Mouse (Mus musculus) layer of hippocampus, adult 11-12 months (tissue): Measurements from ENCODE around the gene Acbd3.

Experiments
- DNase-seq: peaks from one replicate; pipeline ENCODE4 v3.0.0; 2022; ENCODE audit warnings: low spot score

Acbd3 gene

GRCm38 (mm10) chr1:180762180-180762579, 36.3 kb downstream of the Acbd3 start:
- no peak for DNase-seq

- no peak for DNase-seq
Observed at GRCm38 (mm10) chr1:180762679-180763078, 36.8 kb downstream of the Acbd3 start.

GRCm38 (mm10) chr1:180763307-180763706, 37.5 kb downstream of the Acbd3 start:
- no peak for DNase-seq

GRCm38 (mm10) chr1:180763828-180764227, 38.0 kb downstream of the Acbd3 start:
- DNase-seq, result peak; percentile 88

GRCm38 (mm10) chr1:180765393-180765792, 39.5 kb downstream of the Acbd3 start:
- no peak for DNase-seq

- DNase-seq, result no peak
Observed at GRCm38 (mm10) chr1:180766557-180766956, 40.7 kb downstream of the Acbd3 start.

- DNase-seq, result no peak
Observed at GRCm38 (mm10) chr1:180767541-180768333, 41.9 kb downstream of the Acbd3 start.

- peak; percentile 71 for DNase-seq
Observed at GRCm38 (mm10) chr1:180768334-180769168, 42.7 kb downstream of the Acbd3 start.

- no peak for DNase-seq
Observed at GRCm38 (mm10) chr1:180771306-180771705, 45.5 kb downstream of the Acbd3 start.

GRCm38 (mm10) chr1:180771722-180772121, 45.9 kb downstream of the Acbd3 start:
- no peak for DNase-seq

GRCm38 (mm10) chr1:180772291-180772690, 46.4 kb downstream of the Acbd3 start:
- no peak for DNase-seq

GRCm38 (mm10) chr1:180774664-180775063, 48.8 kb downstream of the Acbd3 start:
- DNase-seq, result no peak

- no peak for DNase-seq
Observed at GRCm38 (mm10) chr1:180775317-180775716, 49.5 kb downstream of the Acbd3 start.

GRCm38 (mm10) chr1:180775849-180776493, 50.1 kb downstream of the Acbd3 start:
- no peak for DNase-seq

- no peak for DNase-seq
Observed at GRCm38 (mm10) chr1:180776494-180776893, 50.7 kb downstream of the Acbd3 start.

GRCm38 (mm10) chr1:180777289-180777659, 51.4 kb downstream of the Acbd3 start:
- no peak for DNase-seq

GRCm38 (mm10) chr1:180777660-180778402, 52.0 kb downstream of the Acbd3 start:
- peak; percentile 84 for DNase-seq

GRCm38 (mm10) chr1:180778403-180778754, 52.5 kb downstream of the Acbd3 start:
- no peak for DNase-seq

- no peak for DNase-seq
Observed at GRCm38 (mm10) chr1:180778941-180779340, 53.1 kb downstream of the Acbd3 start.

GRCm38 (mm10) chr1:180780291-180780690, 54.4 kb downstream of the Acbd3 start:
- no peak for DNase-seq

- DNase-seq, result no peak
Observed at GRCm38 (mm10) chr1:180781250-180781649, 55.4 kb downstream of the Acbd3 start.
